Mouse (Mus musculus) adrenal gland, postnatal 4 days (tissue): ENCODE measurements around the gene Ebf1. TPM values are rescaled to one million over a fixed set of nuclear protein-coding genes. Genes with fewer than 3 reads are reported as not detected.

Experiments used
- DNase-seq, 2 experiments: peaks; one replicate each; pipeline ENCODE4 v3.0.0; 2021 to 2022; ENCODE audit warnings: low spot score in 2 of 2, mixed read lengths in 2 of 2
- total RNA-seq, 2 experiments: library from RNA; stranded (reverse); gene quantifications; 2 replicates each; pipeline ENCODE4 v1.2.3; 2021

The Ebf1 gene
- total RNA-seq, 2 experiments from 2014 or later = 32.5 to 36.8 TPM

DNA sequence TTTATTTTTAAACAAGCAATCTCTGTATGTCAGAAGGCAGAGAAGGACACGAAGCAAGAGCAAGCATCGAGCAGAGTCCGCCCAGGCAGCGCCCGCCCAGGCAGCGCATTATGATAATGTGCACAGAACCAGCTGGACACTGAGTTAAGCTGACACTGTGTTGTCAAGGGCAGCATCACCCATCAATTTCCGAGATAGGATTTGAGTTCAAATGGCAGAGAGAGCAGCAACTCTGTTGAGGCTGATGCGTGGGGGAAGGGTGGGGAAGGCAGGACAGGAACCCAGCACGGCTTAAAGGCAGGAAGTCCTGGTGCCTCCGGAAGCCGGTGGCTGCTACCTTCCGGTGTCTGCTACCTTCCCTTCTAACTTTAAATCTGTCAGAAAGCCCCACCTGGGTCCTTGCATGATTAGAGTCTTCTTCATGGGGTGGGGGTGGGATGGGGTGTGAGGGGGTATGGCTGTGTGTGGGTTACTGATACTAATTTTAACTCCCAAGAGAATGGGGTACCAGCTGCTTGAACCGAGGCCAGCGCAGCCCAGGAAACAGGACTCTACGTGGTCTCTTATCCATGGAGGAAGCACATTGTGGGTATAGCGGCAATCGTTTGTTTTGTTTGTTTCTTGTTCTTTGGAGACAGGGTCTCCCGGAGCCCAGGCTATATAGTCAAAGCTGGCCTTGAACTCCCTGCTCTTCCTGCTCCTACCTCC, 275.9 kb downstream of the Ebf1 start:
- no peak for DNase-seq

DNA sequence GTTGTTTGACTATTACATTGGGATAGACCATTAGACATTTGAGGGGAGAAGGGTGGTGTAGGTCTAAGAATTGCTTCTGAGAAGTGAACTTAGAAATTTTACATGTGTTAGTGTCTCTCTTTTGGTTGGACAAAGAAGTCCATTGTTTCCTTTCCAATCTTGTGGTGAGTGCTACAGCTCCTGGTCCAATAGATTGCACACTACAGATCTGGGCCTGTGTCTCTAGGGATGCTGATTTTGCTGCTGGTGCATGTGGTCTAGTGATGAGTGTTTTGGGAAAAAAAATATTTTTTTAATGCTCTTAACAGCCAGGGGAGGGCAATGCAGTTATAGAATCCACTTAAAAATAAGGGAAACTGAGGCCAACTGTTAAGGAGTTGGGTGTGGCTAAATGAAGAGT, 276.9 kb downstream of the Ebf1 start:
- DNase-seq = no peak

DNA sequence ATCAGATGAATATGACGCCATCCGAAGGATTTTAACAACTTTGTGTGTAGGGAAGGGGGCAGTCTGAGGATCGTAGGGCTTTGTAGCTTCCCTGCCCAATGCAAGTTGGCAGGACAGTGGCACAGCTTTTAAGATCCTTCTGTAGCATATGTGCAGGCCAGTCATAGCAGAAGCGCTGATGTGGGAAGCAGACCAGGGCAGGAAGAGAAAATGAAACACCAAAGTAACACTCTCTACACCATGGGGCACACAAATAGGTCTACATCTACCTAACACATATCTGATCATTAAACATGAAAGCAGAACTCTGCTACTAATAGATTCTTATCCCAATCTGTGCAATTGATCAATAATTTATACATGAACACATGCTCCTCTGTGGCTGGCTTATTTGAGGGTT, 277.7 kb downstream of the Ebf1 start:
- DNase-seq = no peak

DNA sequence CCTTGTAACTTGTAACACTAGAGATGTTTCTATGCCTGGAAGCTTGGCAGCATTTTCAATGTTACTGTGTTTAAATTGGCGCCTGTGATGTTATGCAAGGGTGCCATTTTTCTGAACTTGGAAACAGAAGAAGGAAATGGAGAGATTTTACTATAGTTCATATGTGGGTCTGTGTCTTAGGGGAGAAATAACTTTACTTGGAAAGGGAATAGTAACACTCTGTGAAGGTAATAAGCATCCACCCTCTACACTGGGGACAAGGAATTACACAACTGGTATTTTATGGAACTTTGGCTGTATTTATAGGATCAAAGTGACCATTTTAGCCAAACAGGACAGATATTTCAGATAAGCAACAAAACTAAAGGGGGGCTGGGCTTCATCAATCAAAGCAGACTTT, 278.8 kb downstream of the Ebf1 start:
- DNase-seq = no peak

DNA sequence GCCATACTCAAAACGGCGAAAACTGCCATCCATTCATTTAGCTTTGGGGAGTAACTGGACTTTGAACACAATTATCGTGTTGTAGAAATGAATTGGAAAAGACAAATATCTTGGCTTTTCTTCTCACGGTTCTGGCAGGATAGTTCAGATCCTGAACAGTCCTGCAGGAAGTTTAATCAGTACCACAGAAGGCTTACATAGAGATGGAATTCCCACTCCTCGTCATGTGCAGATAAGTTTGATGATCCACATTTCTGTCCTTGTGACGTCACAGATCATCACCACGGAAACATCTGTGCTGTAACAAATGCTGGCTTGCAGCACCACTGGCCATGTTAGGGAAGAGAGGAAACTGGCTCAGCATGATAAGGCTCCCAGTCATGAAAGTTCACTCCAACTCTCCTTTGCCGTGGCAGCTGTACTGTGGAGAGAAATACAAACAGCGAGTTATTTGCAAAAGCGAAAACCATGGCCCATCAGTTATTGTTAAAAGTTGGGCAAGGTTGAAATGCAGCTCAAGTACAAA, 280.1 kb downstream of the Ebf1 start:
- DNase-seq = no peak

DNA sequence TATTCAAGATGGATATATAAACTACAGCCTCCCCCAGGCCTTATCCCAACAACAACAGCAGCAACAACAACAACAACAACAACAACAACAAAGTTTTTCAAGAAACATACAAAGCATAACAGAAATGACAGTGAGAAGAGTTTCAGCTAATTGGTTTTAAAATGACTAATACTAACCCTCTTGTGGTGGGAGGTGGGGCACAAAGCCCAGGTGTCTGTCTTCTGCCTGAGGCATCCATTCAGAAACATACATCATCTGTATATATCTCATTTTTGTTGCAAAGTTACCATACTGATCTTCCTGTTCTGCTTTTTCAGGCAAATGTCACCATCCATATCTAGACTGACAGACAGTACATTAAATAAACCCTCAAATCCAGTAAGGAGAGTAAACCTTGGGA, 282.4 kb downstream of the Ebf1 start:
- no peak for DNase-seq

DNA sequence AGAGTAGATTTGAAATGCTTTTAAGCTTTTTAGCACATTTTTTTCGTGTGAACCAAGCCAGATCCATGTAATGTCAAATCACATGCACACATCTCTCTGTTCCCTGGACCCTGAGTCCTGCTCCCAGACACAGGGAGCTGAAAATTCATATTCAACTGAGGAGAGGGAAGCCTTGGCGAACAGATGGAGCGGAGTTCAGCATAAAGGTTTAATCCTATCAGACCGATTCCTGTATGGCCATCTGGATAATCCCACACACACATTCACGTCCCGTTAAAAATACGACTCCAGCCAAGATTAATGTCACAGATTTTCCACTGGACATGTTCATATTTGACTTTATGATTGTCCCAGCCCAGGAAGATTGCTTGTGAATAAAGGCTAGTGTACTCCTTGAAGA, 282.8 kb downstream of the Ebf1 start:
- DNase-seq = no peak

DNA sequence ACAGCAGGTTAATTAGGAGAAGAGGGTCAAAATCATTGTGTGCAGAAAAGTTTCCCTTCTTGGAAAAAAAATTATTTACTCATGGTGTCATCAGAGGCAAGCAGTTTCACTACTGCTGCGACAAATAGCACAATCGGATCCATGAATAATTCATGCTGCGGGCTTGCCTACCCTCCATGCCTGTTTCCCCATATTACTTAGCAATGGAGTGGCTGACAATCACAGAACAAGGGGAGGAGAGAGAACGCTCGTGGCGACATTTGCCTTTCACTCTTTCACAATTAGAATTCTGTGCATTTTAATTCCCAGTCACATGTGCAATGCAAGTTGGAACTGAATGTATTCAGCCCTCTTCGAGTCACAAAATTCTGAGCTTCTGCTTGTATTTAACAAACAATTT, 283.4 kb downstream of the Ebf1 start:
- no peak for DNase-seq

DNA sequence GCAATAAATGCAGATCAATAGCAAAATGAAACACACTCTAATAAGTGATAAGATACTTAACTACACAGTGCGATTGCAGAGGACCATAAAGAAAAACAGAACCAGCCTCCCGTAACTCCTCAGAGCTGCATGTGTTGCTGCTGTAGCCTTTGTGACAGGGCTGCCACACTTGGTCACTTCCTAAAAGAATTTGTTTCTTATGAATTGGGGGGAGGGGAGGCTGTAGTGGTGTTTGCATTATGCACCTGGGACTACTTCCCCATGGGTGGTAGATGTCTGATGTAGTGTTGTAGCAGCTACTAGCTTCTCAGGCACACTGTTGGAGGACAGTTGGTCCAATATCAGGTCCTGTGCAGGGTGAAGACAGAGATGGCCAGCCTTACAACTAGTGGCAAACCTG, 284.6 kb downstream of the Ebf1 start:
- DNase-seq = no peak

DNA sequence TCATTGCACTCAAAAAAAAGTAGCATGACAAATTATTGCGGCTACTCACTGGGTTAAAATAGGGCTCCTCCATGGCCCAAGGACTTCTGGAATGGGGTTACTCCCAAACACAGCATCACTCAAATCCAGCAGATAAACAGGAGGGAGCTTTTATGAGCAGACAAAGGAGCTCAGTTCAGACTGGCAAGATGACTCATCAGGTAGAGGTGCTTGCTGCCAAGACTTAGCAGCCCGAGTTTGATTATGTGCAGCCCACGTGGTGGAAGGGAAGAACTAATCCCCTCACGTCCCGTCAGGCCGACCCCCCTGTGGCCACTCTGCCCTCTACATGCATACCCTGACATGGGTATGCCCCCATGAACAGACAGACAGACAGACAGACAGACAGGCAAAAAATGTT, 285.0 kb downstream of the Ebf1 start:
- no peak for DNase-seq

DNA sequence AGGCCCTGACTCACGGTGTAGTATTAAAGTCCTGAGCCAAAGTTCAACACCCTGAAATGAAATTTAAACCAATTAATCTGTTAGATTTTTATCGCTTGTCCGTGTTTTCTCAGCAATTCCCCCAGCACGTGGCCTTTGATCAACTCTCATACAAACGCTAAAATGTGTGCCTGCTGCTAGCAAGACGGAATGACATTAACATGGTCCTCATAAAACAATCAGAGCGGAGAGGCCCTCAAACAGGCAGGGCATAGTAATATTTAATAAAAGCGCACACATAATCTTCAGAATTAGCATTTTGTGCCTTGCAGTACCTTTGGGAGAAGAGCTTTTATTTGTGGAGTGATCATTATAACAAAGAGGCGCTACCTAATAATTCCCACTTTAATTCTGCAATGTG, 287.0 kb downstream of the Ebf1 start:
- DNase-seq = no peak

DNA sequence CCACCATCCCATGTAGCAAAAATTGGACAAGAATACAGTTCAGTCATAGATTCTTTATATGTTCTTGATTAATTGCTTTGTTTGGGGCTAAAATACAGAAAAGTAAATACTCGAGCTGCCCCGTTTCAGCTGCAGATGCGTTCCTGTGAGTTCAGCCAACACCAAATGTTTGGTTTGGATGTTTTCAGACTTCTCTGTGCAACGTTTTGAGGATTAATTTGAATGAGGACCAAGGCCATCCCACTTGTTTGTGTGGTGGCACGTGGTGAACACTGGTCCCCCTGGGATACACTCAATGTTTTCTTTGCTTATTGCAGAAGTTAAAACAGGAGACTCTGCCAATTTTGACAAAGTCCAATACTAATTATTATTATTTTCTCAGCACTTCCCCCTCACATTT, 289.3 kb downstream of the Ebf1 start:
- DNase-seq = no peak

DNA sequence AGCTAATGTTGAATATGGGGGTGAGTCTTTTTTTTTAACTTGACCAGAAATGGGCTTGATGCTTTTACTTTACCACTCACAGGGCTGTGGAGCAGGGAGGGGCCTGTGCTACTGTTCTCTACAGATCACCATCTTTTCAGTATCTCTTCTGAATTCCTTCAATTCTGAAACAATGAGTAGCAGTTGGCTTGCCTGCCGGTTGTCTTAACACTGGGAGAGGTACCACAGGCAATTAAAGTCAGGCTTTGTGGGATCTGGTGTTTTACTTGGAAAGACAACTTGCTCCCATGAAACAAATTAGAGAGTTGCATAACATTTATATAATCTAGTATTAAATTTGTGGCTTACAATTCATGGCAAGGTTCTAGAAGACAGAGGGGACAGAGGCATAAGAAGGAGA, 294.6 kb downstream of the Ebf1 start:
- DNase-seq = no peak

DNA sequence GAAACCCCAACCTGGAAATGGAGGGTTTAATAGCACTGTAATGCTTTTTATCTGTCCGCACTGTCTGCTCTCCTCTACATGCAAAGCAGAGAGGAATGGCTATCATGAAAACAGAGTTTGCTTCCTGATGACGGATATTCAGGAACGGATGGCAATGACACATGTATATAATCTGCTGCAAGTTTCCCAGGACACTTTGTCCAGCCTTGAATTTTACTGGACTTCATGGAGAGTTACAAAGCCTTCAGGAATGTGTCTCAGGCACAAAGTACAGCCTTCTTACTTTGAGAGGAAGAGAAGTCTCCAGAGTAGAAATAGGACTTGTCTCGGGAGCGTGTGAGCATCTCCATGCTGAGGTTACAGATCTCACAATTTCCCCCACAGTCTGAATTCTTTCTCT, 296.7 kb downstream of the Ebf1 start:
- DNase-seq = no peak

DNA sequence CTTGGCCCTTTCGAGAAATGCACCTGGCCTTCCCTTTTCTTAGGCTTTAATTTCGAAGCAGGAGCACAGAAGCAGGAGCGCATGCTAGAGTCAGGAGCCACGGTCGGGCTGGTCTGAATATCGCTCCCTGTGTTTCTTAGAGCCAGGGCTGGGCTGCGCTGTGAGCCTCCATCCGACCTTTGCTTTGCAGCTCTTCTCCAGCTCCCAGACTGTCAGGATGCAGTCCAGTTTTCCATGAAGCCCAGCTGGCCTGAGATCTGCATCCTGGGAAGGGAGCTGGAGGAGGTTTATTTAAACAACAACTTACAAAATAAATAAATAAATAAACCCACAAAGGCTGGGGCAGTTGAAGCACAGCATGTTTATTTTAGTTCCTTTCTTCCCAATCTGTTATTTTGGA, 299.9 kb downstream of the Ebf1 start:
- DNase-seq = no peak

DNA sequence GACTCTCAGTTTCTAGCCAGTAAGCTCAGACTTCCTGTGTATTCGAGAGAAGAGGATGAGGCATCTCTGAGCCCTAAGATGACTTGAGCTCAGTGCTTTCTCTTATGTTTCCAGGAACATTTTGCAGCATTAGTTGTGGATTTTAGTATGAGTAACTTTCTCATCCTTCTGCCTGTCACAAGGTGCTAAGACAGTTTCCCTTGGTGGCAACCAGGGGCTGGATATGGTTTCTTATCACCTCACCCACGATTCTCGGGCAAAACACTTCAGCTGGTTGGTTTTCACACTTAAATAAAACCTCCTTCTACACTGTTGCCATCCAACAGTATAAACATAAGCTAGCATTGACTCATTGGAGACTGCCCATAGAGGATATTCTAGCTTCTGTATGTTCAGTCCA, 306.0 kb downstream of the Ebf1 start:
- DNase-seq = no peak

DNA sequence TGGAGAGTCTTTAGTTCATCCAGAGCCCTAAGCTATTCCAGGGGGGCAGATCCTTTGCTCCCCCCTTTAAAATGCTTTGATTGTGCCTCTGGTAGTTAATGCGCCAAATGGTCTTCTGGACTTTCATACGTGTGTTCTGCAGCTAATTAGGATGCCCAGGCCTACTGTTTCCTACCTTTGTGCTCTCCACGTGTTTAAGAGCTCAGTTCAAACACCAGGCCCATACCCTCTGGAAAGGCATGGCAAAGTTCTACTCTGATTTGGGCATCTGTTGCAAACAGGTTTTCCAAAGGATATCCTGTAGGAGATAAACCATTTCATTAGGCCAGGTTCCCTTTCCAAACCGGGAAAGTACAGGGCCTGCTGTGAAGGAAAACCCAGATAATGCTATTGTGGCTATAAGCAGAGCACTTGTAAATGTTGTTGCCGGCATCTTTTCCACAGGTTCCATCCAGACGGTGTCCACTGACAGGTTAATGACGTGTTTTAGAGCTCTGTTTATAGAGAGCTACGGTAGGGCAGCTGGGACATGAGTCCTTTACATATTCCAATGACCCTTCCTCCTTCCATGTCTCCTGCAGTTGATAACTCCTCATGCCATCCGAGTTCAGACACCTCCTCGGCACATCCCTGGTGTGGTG, 306.9 kb downstream of the Ebf1 start:
- DNase-seq = no peak

DNA sequence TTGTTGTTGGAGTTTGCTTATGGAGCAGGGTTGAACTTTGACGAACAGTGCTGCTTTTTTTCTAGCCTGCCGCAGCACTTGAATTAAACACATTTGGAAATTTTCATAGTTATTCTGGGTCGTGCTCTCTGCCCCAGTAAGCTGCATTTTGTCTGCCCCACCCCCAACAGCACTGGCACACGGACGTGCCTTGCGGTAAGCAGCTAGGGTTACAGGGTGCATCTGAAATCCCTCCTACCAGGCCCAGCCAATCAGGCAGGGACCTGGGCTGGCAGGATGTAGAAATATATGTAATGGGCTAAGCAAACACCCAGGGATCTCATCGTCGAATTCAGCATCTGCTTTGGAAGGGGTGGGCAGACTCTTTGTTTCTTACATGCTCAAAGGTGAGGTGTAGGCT, 307.8 kb downstream of the Ebf1 start:
- no peak for DNase-seq

DNA sequence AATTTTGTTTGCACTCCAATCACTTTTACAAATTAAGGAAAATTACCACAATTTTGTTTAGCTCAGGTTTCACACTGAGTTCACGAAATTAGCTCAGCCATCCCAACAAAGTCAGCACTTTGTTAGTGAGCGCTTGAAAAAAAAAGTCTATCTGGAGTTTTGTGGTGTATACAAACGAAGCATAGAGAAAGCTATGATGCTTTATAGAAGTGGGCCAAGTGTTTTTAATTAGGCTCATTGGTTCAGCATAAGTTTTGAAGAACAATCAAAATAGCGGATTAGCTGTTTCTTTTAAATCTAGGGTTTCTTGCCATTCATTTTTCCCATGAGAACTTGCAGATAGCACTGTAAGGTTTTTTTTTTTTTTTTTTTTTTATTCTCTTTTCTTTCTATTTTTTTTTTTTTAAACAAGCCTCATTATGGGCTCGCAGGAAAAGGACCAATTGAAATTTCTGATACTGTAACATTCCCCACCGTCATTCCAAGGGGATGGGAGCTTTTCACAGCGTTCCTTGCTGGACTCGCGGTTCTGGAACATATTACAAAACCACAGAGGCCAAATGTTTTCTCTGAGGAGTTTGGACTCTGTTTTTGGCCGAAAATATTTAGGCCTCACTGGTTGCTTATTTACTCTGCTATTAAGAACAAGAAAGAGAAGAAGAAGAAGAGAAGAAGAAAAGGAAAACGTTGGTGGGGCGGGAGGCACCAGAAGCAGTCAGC, 308.8 kb downstream of the Ebf1 start:
- no peak for DNase-seq

DNA sequence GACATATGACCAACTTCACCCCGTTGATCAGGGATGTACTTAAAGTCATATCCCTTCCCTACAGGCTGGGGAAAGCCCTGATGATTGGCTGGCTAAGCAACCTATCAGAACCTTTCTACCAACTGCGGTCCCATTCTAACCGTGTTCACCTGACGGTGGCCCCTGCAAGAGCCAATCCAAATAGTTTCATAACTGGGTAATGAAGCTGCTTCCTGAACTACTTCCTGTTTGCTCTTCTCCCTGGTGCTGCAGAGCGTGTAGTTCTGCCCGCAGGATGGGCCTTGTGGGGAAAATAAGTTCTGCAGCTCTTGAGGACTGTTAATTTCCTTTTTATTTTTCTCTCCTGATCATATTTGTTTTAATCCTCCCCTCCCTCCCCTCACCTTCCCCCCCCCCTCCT, 311.3 kb downstream of the Ebf1 start:
- DNase-seq = no peak

DNA sequence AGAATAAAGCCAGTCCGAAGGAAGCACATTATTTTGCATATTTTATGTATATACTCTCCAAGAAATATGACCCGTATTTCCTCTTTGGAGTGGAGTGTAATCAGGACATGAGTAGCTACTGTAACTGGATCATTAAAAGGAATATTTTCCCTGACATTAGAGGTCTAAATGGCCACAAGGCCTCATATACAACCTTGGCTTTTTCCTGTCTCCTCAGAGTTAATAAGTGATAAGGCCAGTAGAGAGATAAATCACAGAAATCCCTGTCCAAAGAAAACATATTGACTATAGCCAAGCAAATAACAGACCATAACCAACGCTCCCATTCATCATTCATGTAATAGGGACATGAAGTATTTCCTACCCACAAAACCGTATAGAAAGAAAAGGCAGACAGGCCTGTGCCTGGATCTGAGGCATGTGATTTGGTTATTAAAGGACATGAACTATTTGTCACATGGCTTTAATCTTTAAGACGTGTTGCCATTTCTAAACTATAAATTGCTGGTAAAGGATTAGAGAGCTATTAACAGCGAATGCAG, 315.9 kb downstream of the Ebf1 start:
- DNase-seq = no peak

DNA sequence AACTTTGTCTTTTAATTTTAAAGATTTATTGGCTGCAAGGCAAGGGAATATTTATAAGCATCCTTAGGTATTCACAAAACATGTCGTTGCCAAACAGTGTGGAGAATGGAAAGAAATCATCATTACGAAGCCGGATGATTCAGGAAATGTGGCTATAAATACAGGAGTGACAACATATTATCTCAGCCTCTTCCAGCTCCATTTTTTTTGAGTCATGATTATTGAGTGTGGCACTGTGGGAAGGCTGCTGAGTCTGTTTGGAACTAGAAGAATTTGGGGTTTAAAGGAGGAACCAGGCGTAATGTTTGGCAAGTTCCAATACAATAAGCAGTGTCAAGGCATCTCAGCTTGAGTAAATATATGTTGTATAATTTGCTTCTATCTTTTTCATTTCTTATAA, 326.7 kb downstream of the Ebf1 start:
- DNase-seq = no peak
